ENCODE assay signal across 9 mouse cellular contexts in genomic region chr12:80344777-80345231, GRCm38 (mm10).
DNase-seq lines count a peak whose midpoint lies in the region; ATAC-seq and TF ChIP-seq lines count a peak whose summit lies in the region.
"Had no signal": no experiment of that assay in that cellular context is flagged by ENCODE, and none has a peak within 500 bp of the region (broad histone marks: within the 10 kb centered on the region; RNA-seq: fewer than 3 reads in every experiment).

No protein-coding gene starts in this region.

- 76% methylated on average over 6 of the region's 6 CpGs for WGBS in midbrain, embryonic 14.5 days
- WGBS in midbrain, embryonic 11.5 days, result 91% methylated on average over 6 of the region's 6 CpGs
- WGBS in kidney, postnatal 0 days, result 24% methylated on average over 6 of the region's 6 CpGs

- H3K9ac ChIP-seq in midbrain, embryonic 14.5 days (replicated peaks; ENCODE audit: low read length), result no peak overlapping the region
- H3K9ac ChIP-seq in midbrain, embryonic 11.5 days (ENCODE audit: low read length), result no peak overlapping the region
- no peak overlapping the region for H3K9ac ChIP-seq in kidney, postnatal 0 days (ENCODE audit: low read depth, low read length)

- H3K9me3 ChIP-seq in midbrain, embryonic 14.5 days (ENCODE audit: control insufficient read depth, low read length), result no peaks in the 10 kb centered on the region
- no peaks in the 10 kb centered on the region for H3K9me3 ChIP-seq in midbrain, embryonic 11.5 days (ENCODE audit: control insufficient read depth, low read length)
- no peaks in the 10 kb centered on the region for H3K9me3 ChIP-seq in kidney, postnatal 0 days (replicated peaks; ENCODE audit: low read length)

- no peaks in the 10 kb centered on the region for H3K4me1 ChIP-seq in midbrain, embryonic 14.5 days (ENCODE audit: control insufficient read depth, insufficient read depth, low read length)
- no peaks in the 10 kb centered on the region for H3K4me1 ChIP-seq in midbrain, embryonic 11.5 days (ENCODE audit: control insufficient read depth, insufficient read depth, low read length)
- peaks cover 4% of the 10 kb centered on the region; the same call in 1 of the 2 replicates for H3K4me1 ChIP-seq in kidney, postnatal 0 days (replicated peaks; ENCODE audit: insufficient read depth, low read length)

- H3K27ac ChIP-seq in midbrain, embryonic 14.5 days (replicated peaks; ENCODE audit: low read depth, low read length), result no peak overlapping the region
- H3K27ac ChIP-seq in midbrain, embryonic 11.5 days (ENCODE audit: low read depth, low read length), result no peak overlapping the region
- no peak overlapping the region for H3K27ac ChIP-seq in kidney, postnatal 0 days

- no peak overlapping the region for H3K4me3 ChIP-seq in midbrain, embryonic 14.5 days (replicated peaks; ENCODE audit: low read depth, low read length)
- no peak overlapping the region for H3K4me3 ChIP-seq in midbrain, embryonic 11.5 days (ENCODE audit: low read depth, low read length)
- no peak overlapping the region for H3K4me3 ChIP-seq in kidney, postnatal 0 days (replicated peaks; ENCODE audit: low read depth, low read length)

- peak; percentile 77 to 84 for DNase-seq in adrenal gland, adult (ENCODE audit: inconsistent age in 2 of 2, low spot score in 1 of 2)
- DNase-seq in adrenal gland, postnatal 4 days (ENCODE audit: low spot score in 2 of 2), result no peak
- peak; percentile 57 for DNase-seq in midbrain, embryonic 14.5 days
- no peak for DNase-seq in midbrain, embryonic 11.5 days (ENCODE audit: low spot score, missing footprints)
- peak; percentile 77 for DNase-seq in kidney, postnatal 0 days (ENCODE audit: low spot score)
- peak; percentile 25 for DNase-seq in yolk sac, embryonic 10.5 days (ENCODE audit: low spot score)
- no peak for DNase-seq in embryo, embryonic 10.5 days (ENCODE audit: low spot score)
- no peak for DNase-seq in gastrocnemius, adult 8-10 months (ENCODE audit: low spot score in 2 of 2)
- DNase-seq: gastrocnemius, postnatal 36 days had no signal

- no peaks in the 10 kb centered on the region for H3K27me3 ChIP-seq in midbrain, embryonic 14.5 days (ENCODE audit: control insufficient read depth, insufficient read depth, low read length)
- no peaks in the 10 kb centered on the region for H3K27me3 ChIP-seq in midbrain, embryonic 11.5 days (ENCODE audit: control insufficient read depth, insufficient read depth, low read length)
- no peaks in the 10 kb centered on the region for H3K27me3 ChIP-seq in kidney, postnatal 0 days (ENCODE audit: insufficient read depth, low read length)

- H3K36me3 ChIP-seq in midbrain, embryonic 14.5 days (ENCODE audit: control insufficient read depth, insufficient read depth, low read length), result peaks cover 26% of the 10 kb centered on the region
- H3K36me3 ChIP-seq in midbrain, embryonic 11.5 days (ENCODE audit: control insufficient read depth, insufficient read depth, low read length), result peaks cover 2% of the 10 kb centered on the region; the same call in 1 of the 2 replicates
- peaks cover 14% of the 10 kb centered on the region for H3K36me3 ChIP-seq in kidney, postnatal 0 days (ENCODE audit: insufficient read depth, low read length)

- no peak for ATAC-seq in midbrain, embryonic 14.5 days (ENCODE audit: low FRiP score, low TSS enrichment)
- ATAC-seq in midbrain, embryonic 11.5 days (ENCODE audit: low FRiP score), result no peak
- ATAC-seq in kidney, postnatal 0 days (replicated peaks; ENCODE audit: low FRiP score, low read depth), result peak; percentile 65

- no peak for TF ChIP-seq CTCF in kidney, postnatal 0 days (IDR thresholded peaks at IDR 0.05; ENCODE audit: low read depth)

- H3K4me2 ChIP-seq in midbrain, embryonic 14.5 days (ENCODE audit: low read length), result no peak overlapping the region
- H3K4me2 ChIP-seq in midbrain, embryonic 11.5 days, result no peak overlapping the region
- H3K4me2 ChIP-seq in kidney, postnatal 0 days (ENCODE audit: low read length), result no peak overlapping the region

Comparison
In these comparisons a context has a peak if more than half of its experiments do, and no peak if none do; other contexts are left out.
1. DNase-seq: peak in adrenal gland, adult (2 of 2), midbrain, embryonic 14.5 days (single experiment), kidney, postnatal 0 days (single experiment) and yolk sac, embryonic 10.5 days (single experiment); none in adrenal gland, postnatal 4 days (0 of 2), midbrain, embryonic 11.5 days (single experiment), embryo, embryonic 10.5 days (single experiment) and gastrocnemius, adult 8-10 months (0 of 2).